Mouse (Mus musculus): ENCODE data around the gene Mllt1. TPM values are rescaled to one million over a fixed set of nuclear protein-coding genes. Genes with fewer than 3 reads are reported as not detected.

The Mllt1 gene
- polyA plus RNA-seq, 1 experiment from 2014 or later, result 13.7 TPM

DNA sequence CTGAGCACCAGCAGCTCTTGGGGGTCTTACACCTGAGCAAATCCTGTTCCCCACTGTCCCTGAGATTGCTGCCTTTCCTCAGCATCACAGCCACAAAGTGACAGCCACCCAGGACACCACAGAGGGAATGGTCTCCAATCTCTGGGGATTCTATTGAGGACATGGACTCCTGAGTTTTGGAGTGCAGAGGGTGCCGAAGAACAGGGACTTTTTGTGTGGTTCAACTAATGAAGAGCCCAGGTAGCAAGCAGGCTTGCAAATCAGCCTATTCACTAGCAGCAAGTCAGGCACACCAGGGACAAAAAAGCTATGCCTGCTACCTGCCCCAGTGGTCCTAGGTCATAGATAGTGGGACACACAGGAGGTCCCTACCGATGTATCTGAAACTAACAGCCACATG lies 1.8 kb downstream of the Mllt1 start:
- Histone ChIP-seq H3K4me2 (replicated peaks; ENCODE audit: low read depth) (no peak overlapping the region), H3K4me1 (replicated peaks; ENCODE audit: control insufficient read depth, insufficient read depth) (0 out of 2 replicates have a peak, but pooled peaks cover 4% of the 10 kb centered on the region), H3K9me3 (ENCODE audit: control insufficient read depth, low read length) (no peaks in the 10 kb centered on the region), H3K27me3 (ENCODE audit: control insufficient read depth, insufficient read depth, low read length) (no peaks in the 10 kb centered on the region), H3K36me3 (ENCODE audit: control insufficient read depth, insufficient read depth, low read length) (no peaks in the 10 kb centered on the region), H3K9ac (ENCODE audit: low read length) (no peak overlapping the region), H3K4me3 (ENCODE audit: low read depth, low read length) (no peak overlapping the region), H3K27ac (replicated peaks) (no peak overlapping the region)
- 90% methylated on average over 2 of the region's 2 CpGs for WGBS
- no peak for ATAC-seq (ENCODE audit: low FRiP score, low TSS enrichment)
- no peak for DNase-seq (ENCODE audit: low spot score)
- TF ChIP-seq EP300 (optimal IDR thresholded peaks at IDR 0.05), result no peak
- no peak for TF ChIP-seq CTCF (IDR thresholded peaks at IDR 0.05; ENCODE audit: low read depth)

DNA sequence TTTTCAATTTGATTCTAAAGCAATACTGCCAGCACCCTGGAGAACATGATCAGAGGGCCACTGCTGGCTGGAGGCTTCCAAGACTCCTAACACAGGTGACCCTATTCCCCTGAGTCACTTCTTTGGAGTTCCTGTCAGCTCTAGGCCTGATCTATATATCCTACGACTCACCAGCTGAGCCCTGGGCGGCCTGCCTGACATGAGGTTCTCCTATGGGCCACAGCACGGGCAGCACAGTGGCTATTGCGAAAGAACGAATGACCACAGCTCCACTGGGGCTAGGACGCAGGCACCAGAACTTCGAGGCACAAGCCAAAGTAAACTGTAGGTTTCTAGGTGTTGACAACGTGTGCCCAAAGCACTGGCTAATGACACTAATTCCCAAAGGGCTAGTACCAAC lies 5.2 kb downstream of the Mllt1 start:
- 79% methylated on average over 8 of the region's 8 CpGs for WGBS
- no peaks in the 10 kb centered on the region for H3K9me3 ChIP-seq (ENCODE audit: control insufficient read depth, low read length)
- ATAC-seq (ENCODE audit: low FRiP score, low TSS enrichment) (no peak), DNase-seq (ENCODE audit: low spot score) (no peak)
- no peak for TF ChIP-seq EP300 (optimal IDR thresholded peaks at IDR 0.05)
- TF ChIP-seq CTCF (IDR thresholded peaks at IDR 0.05; ENCODE audit: low read depth), result no peak
- no peak overlapping the region for H3K9ac ChIP-seq (ENCODE audit: low read length)
- 0 out of 2 replicates have a peak, but pooled peaks cover 4% of the 10 kb centered on the region for H3K4me1 ChIP-seq (replicated peaks; ENCODE audit: control insufficient read depth, insufficient read depth)
- H3K4me3 ChIP-seq (ENCODE audit: low read depth, low read length), result no peak overlapping the region
- no peaks in the 10 kb centered on the region for H3K27me3 ChIP-seq (ENCODE audit: control insufficient read depth, insufficient read depth, low read length)
- no peak overlapping the region for H3K4me2 ChIP-seq (replicated peaks; ENCODE audit: low read depth)
- H3K27ac ChIP-seq (replicated peaks), result no peak overlapping the region
- H3K36me3 ChIP-seq (ENCODE audit: control insufficient read depth, insufficient read depth, low read length), result no peaks in the 10 kb centered on the region

- Histone ChIP-seq H3K4me2 (replicated peaks; ENCODE audit: low read depth) (no peak overlapping the region), H3K27me3 (ENCODE audit: control insufficient read depth, insufficient read depth, low read length) (no peaks in the 10 kb centered on the region), H3K4me1 (replicated peaks; ENCODE audit: control insufficient read depth, insufficient read depth) (0 out of 2 replicates have a peak, but pooled peaks cover 2% of the 10 kb centered on the region), H3K9ac (ENCODE audit: low read length) (no peak overlapping the region), H3K4me3 (ENCODE audit: low read depth, low read length) (no peak overlapping the region), H3K9me3 (ENCODE audit: control insufficient read depth, low read length) (no peaks in the 10 kb centered on the region), H3K36me3 (ENCODE audit: control insufficient read depth, insufficient read depth, low read length) (no peaks in the 10 kb centered on the region), H3K27ac (replicated peaks) (no peak overlapping the region)
- TF ChIP-seq CTCF (IDR thresholded peaks at IDR 0.05; ENCODE audit: low read depth), result no peak
- no peak for TF ChIP-seq EP300 (optimal IDR thresholded peaks at IDR 0.05)
- ATAC-seq (ENCODE audit: low FRiP score, low TSS enrichment) (no peak), DNase-seq (ENCODE audit: low spot score) (no peak)
- WGBS, result 87% methylated on average over 1 of the region's 1 CpGs
These were observed 5.7 kb downstream of the Mllt1 start for GRCm38 (mm10) chr17:56929530-56929929.

DNA sequence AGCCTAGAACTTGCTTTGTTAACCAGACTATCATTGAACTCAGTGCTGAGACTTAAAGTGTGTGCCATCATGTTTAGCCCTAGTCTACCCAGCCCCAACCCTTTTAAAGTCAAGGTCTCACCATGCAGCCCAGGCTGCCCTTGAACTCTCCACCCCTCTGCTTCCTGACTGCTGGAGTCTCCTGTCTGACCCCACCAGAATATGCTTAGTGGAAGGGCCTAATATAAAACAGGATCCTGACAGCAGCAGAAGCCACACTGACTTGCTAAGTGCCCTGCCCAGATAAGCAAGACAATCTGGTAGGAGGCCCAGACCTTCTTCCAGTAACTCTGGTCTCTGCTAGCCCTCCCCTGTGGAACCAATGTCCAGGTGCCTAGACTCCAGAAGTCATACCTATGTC lies 6.1 kb downstream of the Mllt1 start:
- Histone ChIP-seq H3K27ac (replicated peaks) (no peak overlapping the region), H3K9me3 (ENCODE audit: control insufficient read depth, low read length) (no peaks in the 10 kb centered on the region), H3K36me3 (ENCODE audit: control insufficient read depth, insufficient read depth, low read length) (no peaks in the 10 kb centered on the region), H3K4me2 (replicated peaks; ENCODE audit: low read depth) (no peak overlapping the region), H3K4me1 (replicated peaks; ENCODE audit: control insufficient read depth, insufficient read depth) (no peaks in the 10 kb centered on the region), H3K4me3 (ENCODE audit: low read depth, low read length) (no peak overlapping the region), H3K9ac (ENCODE audit: low read length) (no peak overlapping the region), H3K27me3 (ENCODE audit: control insufficient read depth, insufficient read depth, low read length) (no peaks in the 10 kb centered on the region)
- DNase-seq (ENCODE audit: low spot score) (no peak), ATAC-seq (ENCODE audit: low FRiP score, low TSS enrichment) (no peak)
- TF ChIP-seq CTCF (IDR thresholded peaks at IDR 0.05; ENCODE audit: low read depth) (no peak), EP300 (optimal IDR thresholded peaks at IDR 0.05) (no peak)

DNA sequence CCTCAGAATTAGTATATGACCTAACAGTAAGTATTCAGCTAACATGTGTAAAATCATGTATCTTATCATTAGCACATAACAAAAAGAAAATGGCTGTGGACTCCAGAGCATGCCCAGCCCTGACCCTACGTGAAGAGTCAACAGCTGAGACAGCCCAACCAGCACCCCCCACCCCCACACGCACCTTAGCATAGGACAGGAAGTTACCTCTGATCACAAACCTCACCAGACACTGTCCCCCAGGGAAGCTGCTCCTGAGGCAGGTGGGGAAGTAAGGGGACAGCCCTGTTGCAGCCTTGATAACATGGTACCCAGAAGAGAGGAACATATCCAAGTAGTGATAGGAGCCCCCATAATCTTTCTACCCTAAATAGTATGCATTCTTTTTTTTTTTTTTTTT lies 9.2 kb downstream of the Mllt1 start:
- WGBS, result 89% methylated on average over 2 of the region's 2 CpGs
- no peak for TF ChIP-seq CTCF (IDR thresholded peaks at IDR 0.05; ENCODE audit: low read depth)
- TF ChIP-seq EP300 (optimal IDR thresholded peaks at IDR 0.05), result no peak
- DNase-seq (ENCODE audit: low spot score), result no peak
- Histone ChIP-seq H3K9ac (ENCODE audit: low read length) (no peak overlapping the region), H3K27me3 (ENCODE audit: control insufficient read depth, insufficient read depth, low read length) (no peaks in the 10 kb centered on the region), H3K4me1 (replicated peaks; ENCODE audit: control insufficient read depth, insufficient read depth) (no peaks in the 10 kb centered on the region), H3K4me3 (ENCODE audit: low read depth, low read length) (no peak overlapping the region), H3K36me3 (ENCODE audit: control insufficient read depth, insufficient read depth, low read length) (no peaks in the 10 kb centered on the region; the same call in 1 of the 2 replicates), H3K27ac (replicated peaks) (no peak overlapping the region), H3K9me3 (ENCODE audit: control insufficient read depth, low read length) (no peaks in the 10 kb centered on the region), H3K4me2 (replicated peaks; ENCODE audit: low read depth) (no peak overlapping the region)
- ATAC-seq (ENCODE audit: low FRiP score, low TSS enrichment), result no peak

GRCm38 (mm10) chr17:56919725-56920124 lies 15.5 kb downstream of the Mllt1 start:
- Histone ChIP-seq H3K27ac (replicated peaks) (no peak overlapping the region), H3K9me3 (ENCODE audit: control insufficient read depth, low read length) (no peaks in the 10 kb centered on the region), H3K27me3 (ENCODE audit: control insufficient read depth, insufficient read depth, low read length) (no peaks in the 10 kb centered on the region), H3K9ac (ENCODE audit: low read length) (no peak overlapping the region), H3K4me3 (ENCODE audit: low read depth, low read length) (no peak overlapping the region), H3K36me3 (ENCODE audit: control insufficient read depth, insufficient read depth, low read length) (peaks cover 5% of the 10 kb centered on the region; the same call in 1 of the 2 replicates), H3K4me2 (replicated peaks; ENCODE audit: low read depth) (no peak overlapping the region), H3K4me1 (replicated peaks; ENCODE audit: control insufficient read depth, insufficient read depth) (no peaks in the 10 kb centered on the region)
- no peak for ATAC-seq (ENCODE audit: low FRiP score, low TSS enrichment)
- WGBS, result 85% methylated on average over 3 of the region's 3 CpGs
- TF ChIP-seq EP300 (optimal IDR thresholded peaks at IDR 0.05) (no peak), CTCF (IDR thresholded peaks at IDR 0.05; ENCODE audit: low read depth) (no peak)
- no peak for DNase-seq (ENCODE audit: low spot score)

Data from stomach, postnatal 0 days (tissue).